Mouse (Mus musculus) midbrain, embryonic 12.5 days (tissue): ENCODE measurements around the gene Sumo1. TPM values are rescaled to one million over a fixed set of nuclear protein-coding genes. Genes with fewer than 3 reads are reported as not detected.
"Not testable (repeated sequence)": the region's sequence is repeated elsewhere in the genome, so short reads cannot be mapped to it uniquely, and the experiment has no call there.

Experiments used
- ATAC-seq: fragments of 200-750 bp; cut with Nextera tagmentation; 2 replicates; pipeline ENCODE4 v1.8.0; 2017; ENCODE audit warnings: low read depth, moderate TSS enrichment, moderate library complexity; ENCODE audit not compliant: low FRiP score
- H3K27ac ChIP-seq: fragments of 300-500 bp; sonication (generic); replicated peaks from 2 replicates; pipeline ENCODE4 v1.5.1; 2016; ENCODE audit warnings: mild to moderate bottlenecking
- H3K27me3 ChIP-seq: fragments of 300-500 bp; sonication (generic); 2 replicates; pipeline ENCODE4 v1.6.1; 2016; ENCODE audit warnings: mild to moderate bottlenecking
- H3K36me3 ChIP-seq: fragments of 300-500 bp; sonication (generic); 2 replicates; pipeline ENCODE4 v1.6.1; 2016
- H3K4me1 ChIP-seq: fragments of 300-500 bp; sonication (generic); 2 replicates; pipeline ENCODE4 v1.6.1; 2016
- H3K4me2 ChIP-seq: fragments of 300-500 bp; sonication (generic); replicated peaks from 2 replicates; pipeline ENCODE4 v1.6.1; 2016; ENCODE audit warnings: mild to moderate bottlenecking, moderate library complexity
- H3K4me3 ChIP-seq: fragments of 300-500 bp; sonication (generic); 2 replicates; pipeline ENCODE4 v1.5.1; 2016; ENCODE audit warnings: mild to moderate bottlenecking
- H3K9ac ChIP-seq: fragments of 300-500 bp; sonication (generic); replicated peaks from 2 replicates; pipeline ENCODE4 v1.6.1; 2016; ENCODE audit warnings: mild to moderate bottlenecking, moderate library complexity
- H3K9me3 ChIP-seq: fragments of 300-500 bp; sonication (generic); 2 replicates; pipeline ENCODE4 v1.6.1; 2016; ENCODE audit warnings: mild to moderate bottlenecking
- WGBS: fragments of 180-500 bp; shearing (Covaris S2); methylation state at CpG from one replicate; pipeline ENCODE4 v1.1.7; 2016; 5-methylcytosine and 5-hydroxymethylcytosine counted together
- polyA plus RNA-seq: library from polyadenylated mRNA; unstranded; fragments of >200 nt; fragmentation: Nextera tagmentation; extraction: Ambion mirVana; gene quantifications from 2 replicates; pipeline ENCODE4 v1.2.1, GENCODE M21; 2016

The Sumo1 gene
- polyA plus RNA-seq, 1 experiment from 2014 or later: 481 TPM

DNA sequence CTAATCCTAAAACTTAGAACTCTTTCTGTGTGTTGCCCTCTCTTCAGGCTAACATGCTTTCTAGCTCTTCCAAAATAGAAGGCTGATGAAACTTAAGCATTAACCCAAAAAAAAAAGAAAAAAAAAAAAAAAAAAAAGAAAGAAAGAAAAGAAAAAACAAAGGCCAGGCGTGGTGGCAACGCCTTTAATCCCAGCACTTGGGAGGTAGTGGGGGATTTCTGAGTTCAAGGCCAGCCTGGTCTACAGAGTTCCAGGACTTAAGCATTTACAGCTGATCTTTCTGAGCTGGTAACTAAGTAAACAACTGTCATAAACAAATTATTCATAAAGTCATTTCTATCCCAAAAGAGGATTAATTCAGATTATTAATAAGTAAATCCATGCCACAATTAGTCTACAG is 1.8 kb downstream of the Sumo1 start:
- Histone ChIP-seq H3K36me3 (0 out of 2 replicates have a peak, but pooled peaks cover 3% of the 10 kb centered on the region), H3K9me3 (no peaks in the 10 kb centered on the region), H3K4me1 (peaks cover 21% of the 10 kb centered on the region), H3K4me2 (peak overlapping the region; percentile 79), H3K27me3 (no peaks in the 10 kb centered on the region), H3K27ac (no peak overlapping the region), H3K4me3 (0 out of 2 replicates have a peak overlapping the region, but pooled peaks have one; percentile 7), H3K9ac (no peak overlapping the region)
- WGBS: 91% methylated on average over 2 of the region's 2 CpGs
- no peak for ATAC-seq

DNA sequence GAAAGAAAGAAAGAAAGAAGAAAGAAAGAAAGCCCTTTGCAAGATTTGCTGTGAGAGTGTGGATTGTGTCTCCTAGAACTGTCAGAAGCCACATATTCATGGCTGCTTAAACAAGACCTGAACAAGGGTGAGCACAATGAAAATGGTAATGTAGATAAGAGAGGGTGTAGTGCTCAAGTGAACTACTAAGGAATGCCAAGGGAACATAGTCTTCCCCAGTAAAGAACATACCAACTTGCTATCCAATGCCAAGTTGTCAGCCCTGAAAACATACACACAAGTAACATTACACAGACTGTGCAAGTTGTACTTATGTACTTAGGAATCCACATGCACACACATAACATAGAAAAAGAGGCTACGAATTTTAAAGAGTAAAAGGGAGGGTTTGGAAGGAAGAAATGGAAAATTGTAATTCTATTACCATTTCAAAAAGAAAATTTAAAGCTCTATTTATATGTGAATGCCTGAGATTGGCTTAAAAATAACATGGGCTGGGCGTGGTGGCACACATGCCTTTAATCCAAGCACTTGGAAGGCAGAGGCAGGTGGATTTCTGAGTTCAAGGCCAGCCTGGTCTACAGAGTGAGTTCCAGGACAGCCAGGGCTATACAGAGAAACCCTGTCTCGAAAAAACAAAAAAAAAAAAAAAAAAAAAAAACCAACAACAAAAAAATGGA is 7.0 kb downstream of the Sumo1 start:
- Histone ChIP-seq H3K4me1 (peaks cover 8% of the 10 kb centered on the region), H3K36me3 (no peaks in the 10 kb centered on the region), H3K9me3 (no peaks in the 10 kb centered on the region), H3K27me3 (no peaks in the 10 kb centered on the region), H3K27ac (no peak overlapping the region), H3K4me2 (no peak overlapping the region), H3K9ac (no peak overlapping the region), H3K4me3 (no peak overlapping the region)
- no peak for ATAC-seq
- 79% methylated on average over 3 of the region's 3 CpGs for WGBS

DNA sequence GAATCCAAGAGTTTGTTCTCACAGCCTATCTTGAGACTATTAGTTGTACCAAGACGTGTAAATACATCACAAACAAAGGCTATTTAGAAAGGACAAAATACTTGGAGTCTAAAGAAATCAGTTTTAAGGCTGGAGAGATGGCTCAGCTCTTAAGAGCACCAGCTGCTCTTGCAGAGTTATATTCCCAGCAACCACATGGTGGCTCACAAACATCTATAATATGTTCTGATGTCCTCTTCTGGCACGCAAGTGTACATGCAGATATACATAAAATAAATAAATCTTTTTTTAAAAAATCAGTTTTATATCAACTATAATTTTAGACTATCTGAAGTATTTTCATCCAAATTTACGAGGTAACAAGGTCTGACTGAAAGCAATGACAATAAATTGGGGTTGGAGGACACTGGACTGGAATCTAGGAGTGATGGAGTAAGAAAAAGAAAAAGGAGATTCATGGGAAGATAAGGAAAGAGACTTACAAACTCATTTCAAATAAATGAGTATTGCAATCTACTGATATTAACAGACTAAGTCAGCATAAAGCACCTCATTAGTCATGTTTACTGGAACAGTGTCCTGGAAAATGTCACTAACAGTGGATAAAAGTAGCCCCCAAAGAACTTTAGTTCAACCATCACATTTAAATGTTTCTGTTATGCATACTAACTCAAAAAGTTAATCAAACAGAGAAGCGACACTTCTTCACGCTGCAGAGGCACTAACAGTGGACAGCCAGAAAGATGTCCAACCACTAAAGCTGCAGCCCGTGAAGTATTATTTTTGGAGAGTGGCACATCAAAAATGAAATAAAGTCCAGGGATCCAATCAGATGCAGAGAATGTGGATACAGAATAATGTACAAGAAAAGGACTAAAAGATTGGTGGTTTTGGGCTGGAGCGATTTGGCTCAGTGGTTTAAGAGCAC is 14.1 kb downstream of the Sumo1 start:
- Histone ChIP-seq H3K27ac (no peak overlapping the region), H3K4me3 (no peak overlapping the region), H3K36me3 (peaks cover 22% of the 10 kb centered on the region), H3K27me3 (no peaks in the 10 kb centered on the region), H3K9ac (no peak overlapping the region), H3K4me2 (no peak overlapping the region), H3K4me1 (no peaks in the 10 kb centered on the region), H3K9me3 (no peaks in the 10 kb centered on the region)
- 95% methylated on average over 7 of the region's 7 CpGs for WGBS
- no peak for ATAC-seq

DNA sequence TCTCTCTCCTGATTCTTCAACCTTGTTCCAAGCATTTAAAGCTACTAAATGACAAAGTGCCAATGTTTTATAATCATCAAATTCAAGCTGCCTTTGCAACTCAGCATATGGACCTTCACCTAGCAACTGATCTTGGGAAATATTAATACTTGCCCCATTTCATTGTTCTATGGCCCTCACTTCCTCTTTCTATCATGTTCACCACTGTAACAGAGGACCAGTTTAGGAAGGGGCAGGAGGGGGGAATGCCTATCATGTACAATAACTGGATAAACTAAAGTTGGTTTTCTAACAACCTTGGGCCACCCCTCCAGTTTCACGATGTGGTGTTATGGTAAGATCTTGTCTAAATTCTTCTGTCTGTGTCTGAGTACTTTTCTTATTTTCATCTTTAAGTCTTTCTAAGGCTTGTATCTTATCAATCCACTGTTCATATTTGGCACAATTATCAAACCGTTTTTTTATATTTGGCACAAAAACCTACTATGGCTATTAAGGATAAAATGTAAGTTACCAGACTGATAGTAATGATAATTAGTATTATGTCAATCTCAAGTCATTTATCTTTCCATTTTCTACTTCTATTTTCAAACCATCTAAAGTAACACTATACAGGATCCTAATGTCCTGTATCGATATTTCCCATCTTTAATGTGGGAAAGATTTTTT is 17.3 kb downstream of the Sumo1 start:
- H3K27ac ChIP-seq: no peak overlapping the region
- peaks cover 37% of the 10 kb centered on the region for H3K36me3 ChIP-seq
- H3K27me3 ChIP-seq: no peaks in the 10 kb centered on the region
- no peak for ATAC-seq
- H3K4me3 ChIP-seq: no peak overlapping the region
- H3K4me2 ChIP-seq: no peak overlapping the region
- WGBS: 95% methylated on average over 3 of the region's 3 CpGs
- no peaks in the 10 kb centered on the region for H3K4me1 ChIP-seq
- no peaks in the 10 kb centered on the region for H3K9me3 ChIP-seq
- no peak overlapping the region for H3K9ac ChIP-seq

DNA sequence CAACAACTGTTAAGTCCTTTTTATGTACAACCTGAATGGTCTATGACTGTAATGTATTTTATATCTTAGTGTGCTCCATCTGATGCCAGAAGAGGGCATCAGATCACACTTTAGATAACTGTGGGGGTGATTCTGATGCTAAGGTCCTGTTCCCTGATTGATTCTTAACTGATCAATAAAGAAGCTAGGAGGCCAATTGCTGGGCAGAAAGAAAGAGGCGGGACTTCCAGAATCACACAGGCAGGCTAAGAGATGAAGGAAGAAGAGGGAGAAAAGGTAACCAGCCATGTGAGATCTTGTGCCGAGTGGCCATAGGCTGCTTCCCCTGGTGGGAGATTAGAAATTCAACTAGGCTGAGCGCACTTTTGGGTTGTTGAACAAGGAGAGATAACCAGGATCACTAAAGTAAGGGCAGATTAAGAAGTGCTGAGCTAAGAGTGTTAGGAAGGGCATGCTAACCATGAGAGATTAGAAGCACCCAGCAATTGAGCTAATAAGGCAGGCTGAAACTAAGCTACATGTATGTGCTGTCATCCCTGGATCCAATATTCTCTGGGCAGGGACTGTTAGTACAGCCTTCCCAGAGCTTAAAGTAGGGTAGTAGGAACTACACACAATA is 19.3 kb downstream of the Sumo1 start:
- peaks cover 49% of the 10 kb centered on the region for H3K36me3 ChIP-seq
- ATAC-seq: no peak

DNA sequence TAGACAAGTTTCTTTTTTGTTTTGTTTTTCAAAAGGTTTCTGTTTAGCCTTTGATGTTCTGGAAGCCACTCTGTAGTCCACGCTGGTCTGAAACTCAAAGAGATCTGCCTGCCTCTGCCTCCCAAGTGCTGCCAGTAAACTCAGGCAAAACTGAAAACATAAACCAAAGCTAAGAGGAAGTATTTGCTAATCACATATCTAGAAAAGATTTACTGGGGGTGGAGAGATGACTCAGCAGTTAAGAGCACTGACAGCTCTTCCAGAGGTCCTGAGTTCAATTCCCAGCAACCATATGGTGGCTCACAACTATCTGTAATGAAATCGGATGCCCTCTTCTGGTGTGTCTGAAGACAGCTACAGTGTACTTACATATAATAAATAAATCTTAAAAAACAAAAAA is 24.1 kb downstream of the Sumo1 start:
- not testable (repeated sequence) for H3K27ac ChIP-seq, H3K4me2 ChIP-seq, H3K9ac ChIP-seq, H3K27me3 ChIP-seq, H3K4me3 ChIP-seq, H3K9me3 ChIP-seq, H3K4me1 ChIP-seq, ATAC-seq
- WGBS: 92% methylated on average over 2 of the region's 2 CpGs
- H3K36me3 ChIP-seq: peaks cover 34% of the 10 kb centered on the region

More for the DNA sequence above, 19.3 kb downstream of the Sumo1 start:
- Histone ChIP-seq H3K4me3 (no peak overlapping the region), H3K4me1 (no peaks in the 10 kb centered on the region), H3K9ac (no peak overlapping the region), H3K27ac (no peak overlapping the region), H3K27me3 (no peaks in the 10 kb centered on the region), H3K4me2 (no peak overlapping the region), H3K9me3 (no peaks in the 10 kb centered on the region)
- WGBS: 91% methylated on average over 3 of the region's 3 CpGs

DNA sequence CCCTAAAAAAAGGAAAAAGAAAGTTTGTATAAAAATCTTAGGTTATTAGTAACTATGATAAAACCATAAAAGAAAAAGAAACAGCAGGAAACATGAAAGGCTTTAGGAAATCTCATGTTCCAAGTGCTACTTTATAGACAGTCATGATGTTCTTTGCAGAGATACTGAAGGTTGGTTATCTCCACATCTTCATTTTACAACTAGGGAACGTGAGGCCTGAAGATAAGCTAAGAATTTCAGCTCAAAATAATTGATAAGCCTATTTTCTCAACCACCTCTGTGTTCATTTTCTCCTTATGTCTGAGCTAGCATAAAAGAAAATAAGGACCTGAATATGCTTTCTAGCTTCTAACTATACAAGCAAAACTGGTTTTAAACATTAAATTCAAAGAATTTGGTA is 28.1 kb downstream of the Sumo1 start:
- no peaks in the 10 kb centered on the region for H3K4me1 ChIP-seq
- H3K4me2 ChIP-seq: no peak overlapping the region
- H3K27me3 ChIP-seq: no peaks in the 10 kb centered on the region
- 90% methylated on average over 1 of the region's 1 CpGs for WGBS
- ATAC-seq: no peak
- no peak overlapping the region for H3K4me3 ChIP-seq
- H3K36me3 ChIP-seq: peaks cover 25% of the 10 kb centered on the region
- H3K27ac ChIP-seq: no peak overlapping the region
- H3K9ac ChIP-seq: no peak overlapping the region
- H3K9me3 ChIP-seq: no peaks in the 10 kb centered on the region

DNA sequence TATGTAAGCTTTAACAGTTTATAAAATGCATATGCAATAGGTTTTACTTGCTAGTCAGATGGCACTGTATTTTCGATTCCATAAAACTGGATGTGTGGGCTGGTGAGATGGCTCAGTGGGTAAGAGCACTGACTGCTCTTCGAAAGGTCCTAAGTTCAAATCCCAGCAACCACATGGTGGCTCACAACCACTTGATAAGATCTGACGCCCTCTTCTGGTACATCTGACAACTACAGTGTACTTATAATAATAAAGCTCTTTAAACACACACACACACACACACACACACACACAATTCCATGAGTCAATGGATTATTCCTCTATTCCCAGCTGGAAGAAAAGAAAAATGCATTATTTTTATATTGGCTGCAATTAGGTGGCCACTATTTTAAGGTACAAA is 32.3 kb downstream of the Sumo1 start:
- WGBS: 82% methylated on average over 3 of the region's 3 CpGs
- peaks cover 9% of the 10 kb centered on the region for H3K36me3 ChIP-seq
- no peaks in the 10 kb centered on the region for H3K27me3 ChIP-seq
- no peak overlapping the region for H3K4me3 ChIP-seq
- no peak overlapping the region for H3K4me2 ChIP-seq
- no peak for ATAC-seq
- H3K4me1 ChIP-seq: no peaks in the 10 kb centered on the region
- H3K9me3 ChIP-seq: no peaks in the 10 kb centered on the region
- H3K9ac ChIP-seq: no peak overlapping the region
- H3K27ac ChIP-seq: no peak overlapping the region

DNA sequence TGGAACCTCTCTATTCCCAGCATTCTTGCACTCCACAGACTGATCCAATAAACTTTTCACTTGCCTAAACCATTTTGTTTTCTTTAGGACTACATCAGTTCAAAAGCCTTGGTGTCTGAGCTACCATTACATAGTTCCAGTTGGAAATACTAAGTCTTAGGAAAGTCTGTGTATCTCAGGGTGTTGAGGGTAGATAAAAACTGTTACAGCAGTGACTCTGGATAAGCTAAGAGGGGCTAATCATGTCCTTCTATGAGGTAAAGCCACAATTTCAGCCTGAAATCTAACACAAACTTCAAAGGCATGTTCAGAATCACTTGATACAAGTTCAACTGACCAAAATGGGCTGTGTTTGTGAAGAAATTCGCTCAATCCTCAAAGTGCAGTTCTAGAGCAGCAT is 34.3 kb downstream of the Sumo1 start:
- H3K4me3 ChIP-seq: no peak overlapping the region
- peaks cover 5% of the 10 kb centered on the region for H3K36me3 ChIP-seq
- no peak overlapping the region for H3K9ac ChIP-seq
- no peak for ATAC-seq
- H3K9me3 ChIP-seq: no peaks in the 10 kb centered on the region
- H3K27ac ChIP-seq: no peak overlapping the region
- WGBS: 67% methylated on average over 1 of the region's 1 CpGs
- no peak overlapping the region for H3K4me2 ChIP-seq
- H3K4me1 ChIP-seq: no peaks in the 10 kb centered on the region
- no peaks in the 10 kb centered on the region for H3K27me3 ChIP-seq

DNA sequence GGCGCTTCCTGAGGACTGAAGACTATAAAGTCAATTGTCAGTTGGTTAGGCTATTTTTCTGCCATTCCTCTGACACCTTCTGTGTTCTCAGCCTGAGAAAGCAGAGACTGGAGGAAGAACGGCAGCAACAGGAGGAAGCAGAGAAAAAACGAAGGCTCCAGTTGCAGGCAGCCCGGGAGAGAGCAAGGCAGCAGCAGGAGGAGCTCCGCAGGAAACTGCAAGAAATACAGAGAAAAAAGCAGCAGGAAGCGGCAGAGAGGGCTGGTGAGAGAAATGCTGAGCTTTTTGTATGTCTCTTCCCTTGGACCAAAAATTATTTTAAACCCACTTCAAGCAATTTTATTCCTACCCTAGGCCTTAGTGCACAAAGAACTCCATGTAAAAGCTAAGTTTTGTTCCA is 37.6 kb downstream of the Sumo1 start:
- Histone ChIP-seq H3K4me2 (no peak overlapping the region), H3K4me1 (no peaks in the 10 kb centered on the region), H3K9ac (no peak overlapping the region), H3K36me3 (no peaks in the 10 kb centered on the region), H3K9me3 (no peaks in the 10 kb centered on the region), H3K27me3 (no peaks in the 10 kb centered on the region), H3K4me3 (no peak overlapping the region), H3K27ac (no peak overlapping the region)
- WGBS: 40% methylated on average over 6 of the region's 6 CpGs
- ATAC-seq: no peak

DNA sequence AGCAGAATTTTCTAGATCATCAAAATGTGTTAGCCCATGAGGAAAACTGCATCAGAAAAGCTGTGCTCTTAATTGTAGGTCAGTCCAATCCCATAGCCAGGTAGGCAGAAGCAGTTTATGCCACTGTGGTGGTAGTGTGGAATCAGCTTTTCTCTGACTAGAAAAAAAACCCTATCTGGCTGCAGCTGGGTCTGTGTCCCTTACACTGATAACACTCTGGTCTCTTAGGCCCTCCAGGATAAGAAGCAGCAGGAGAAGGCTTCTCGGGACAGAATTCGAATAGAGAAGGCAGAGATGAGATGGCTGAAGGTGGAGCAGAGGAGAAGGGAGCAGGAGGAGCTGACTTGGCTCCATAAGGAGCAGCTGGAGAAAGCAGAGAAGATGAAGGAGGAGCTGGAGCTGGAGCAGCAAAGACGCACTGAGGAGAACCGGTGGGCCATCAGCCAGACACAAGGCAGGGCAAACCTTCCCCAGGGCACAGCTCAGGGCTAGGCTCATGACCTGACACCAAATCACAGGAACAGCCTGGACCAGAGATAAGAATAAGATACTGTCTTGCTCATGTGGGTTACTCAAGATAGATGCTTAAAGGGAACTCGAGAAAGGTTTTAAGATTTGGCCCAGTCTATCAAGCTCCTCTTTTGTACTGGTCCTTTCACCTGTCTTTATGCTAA is 38.5 kb downstream of the Sumo1 start:
- no peak overlapping the region for H3K4me3 ChIP-seq
- no peaks in the 10 kb centered on the region for H3K27me3 ChIP-seq
- H3K4me1 ChIP-seq: no peaks in the 10 kb centered on the region
- no peak overlapping the region for H3K4me2 ChIP-seq
- H3K36me3 ChIP-seq: no peaks in the 10 kb centered on the region
- H3K9ac ChIP-seq: no peak overlapping the region
- no peak for ATAC-seq
- 86% methylated on average over 5 of the region's 5 CpGs for WGBS
- no peak overlapping the region for H3K27ac ChIP-seq
- no peaks in the 10 kb centered on the region for H3K9me3 ChIP-seq
